Mouse (Mus musculus) urinary bladder, postnatal 10 days (tissue): ENCODE measurements around the gene Olfr972.
"Not testable (repeated sequence)": the region's sequence is repeated elsewhere in the genome, so short reads cannot be mapped to it uniquely, and the experiment has no call there.

ENCODE experiments used
- DNase-seq: peaks from one replicate; pipeline ENCODE4 v3.0.0; 2022; ENCODE audit warnings: low spot score

Gene Olfr972

DNA sequence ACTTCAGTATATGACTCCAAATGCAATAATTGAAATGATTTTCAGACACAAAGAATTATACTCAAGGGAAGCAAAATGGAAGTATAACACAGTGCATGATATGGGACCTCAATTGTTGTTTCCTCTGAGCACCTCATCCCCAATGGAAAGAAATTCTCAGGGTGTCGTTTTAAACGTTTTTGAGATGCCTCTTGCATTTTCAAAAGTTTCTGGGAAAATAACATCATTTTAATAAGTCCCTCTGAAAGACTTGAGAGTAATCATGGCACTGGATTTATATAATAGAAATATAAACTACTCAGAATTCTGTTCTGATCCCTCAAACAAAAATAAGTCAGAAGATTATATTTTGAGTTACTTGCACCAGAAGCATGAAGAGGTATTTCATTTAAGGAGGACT, at the start of gene Olfr972:
Olfr972 (plus strand) TSS at position 301 of the 400 bp plus-strand sequence.
- DNase-seq = no peak

DNA sequence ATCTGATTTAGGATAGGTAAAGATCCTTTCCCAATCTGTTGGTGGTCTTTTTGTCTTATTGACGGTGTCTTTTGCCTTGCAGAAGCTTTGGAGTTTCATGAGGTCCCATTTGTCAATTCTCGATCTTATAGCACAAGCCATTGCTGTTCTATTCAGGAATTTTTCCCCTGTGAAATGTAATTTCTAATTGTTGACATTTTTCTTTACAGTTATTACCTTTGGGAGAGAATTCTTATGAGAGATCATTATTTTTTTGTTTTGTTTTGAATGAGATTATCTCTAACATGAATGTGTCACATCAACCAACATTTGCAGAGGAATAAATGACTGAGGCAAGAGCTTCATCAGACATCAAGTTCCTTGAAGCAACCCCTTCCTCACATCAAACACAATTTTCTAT, 29.6 kb upstream of the Olfr972 start, which contains the start of gene Olfr971:
Olfr971 (plus strand) TSS at position 301 of the 400 bp plus-strand sequence.
- not testable (repeated sequence) for DNase-seq

DNA sequence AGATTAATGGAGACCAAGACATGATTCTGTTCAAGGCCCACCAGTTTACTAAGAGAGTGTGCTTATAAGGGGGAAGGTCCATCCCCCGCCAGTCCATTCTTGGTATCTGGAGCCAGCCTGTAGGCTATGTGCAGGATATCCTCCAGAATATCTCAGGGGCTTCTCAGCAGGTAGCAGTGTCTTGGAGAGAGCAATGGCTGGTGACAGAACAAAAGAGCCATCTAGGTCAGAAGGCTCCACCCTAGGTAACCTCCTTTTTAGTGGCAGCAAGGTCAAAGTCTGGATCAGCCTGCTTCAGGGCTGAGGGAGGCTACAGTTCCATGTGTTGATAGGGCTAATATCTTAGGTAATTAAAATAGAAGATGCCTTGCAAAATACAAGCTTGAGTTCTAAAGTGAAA, 5.8 kb downstream of the Olfr972 start:
- not testable (repeated sequence) for DNase-seq

DNA sequence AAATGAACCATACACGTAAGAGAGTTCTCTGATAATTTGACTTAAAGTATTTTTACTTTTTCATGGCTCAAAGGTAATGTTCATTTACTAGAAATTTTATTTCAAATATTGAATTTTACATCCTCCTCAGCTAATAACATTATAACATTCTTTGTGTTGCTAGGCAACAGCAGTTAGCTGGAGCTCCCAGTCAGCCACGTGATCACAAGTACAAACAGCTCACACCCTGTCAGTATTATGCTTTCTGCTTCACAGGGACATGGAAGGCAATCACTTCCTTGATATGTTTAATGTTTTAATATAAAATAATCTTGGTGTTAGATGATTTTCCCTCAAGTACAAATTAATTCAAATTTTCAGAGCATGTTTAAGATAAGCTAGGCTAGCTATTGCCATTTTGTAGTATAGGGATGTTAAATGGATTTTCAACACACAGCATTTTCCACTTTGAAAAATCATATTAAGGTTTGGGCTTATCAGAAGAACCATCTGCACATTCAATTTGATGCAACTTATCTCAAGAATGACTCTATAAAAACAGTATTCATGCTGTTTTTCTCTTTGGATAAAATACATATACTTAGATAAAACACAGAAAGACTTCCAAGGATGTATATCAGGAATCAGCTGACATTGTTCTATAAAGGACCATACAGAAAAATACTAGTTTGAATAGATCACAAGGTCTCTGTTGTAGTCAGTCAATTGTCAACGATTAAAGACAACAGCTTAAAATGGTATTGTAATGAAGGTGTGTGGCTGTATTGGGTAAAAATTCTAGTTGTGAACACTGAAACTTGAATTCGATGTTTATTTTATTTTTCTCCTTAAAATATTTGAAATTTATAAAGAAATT, 11.5 kb downstream of the Olfr972 start:
- DNase-seq = not testable (repeated sequence)

DNA sequence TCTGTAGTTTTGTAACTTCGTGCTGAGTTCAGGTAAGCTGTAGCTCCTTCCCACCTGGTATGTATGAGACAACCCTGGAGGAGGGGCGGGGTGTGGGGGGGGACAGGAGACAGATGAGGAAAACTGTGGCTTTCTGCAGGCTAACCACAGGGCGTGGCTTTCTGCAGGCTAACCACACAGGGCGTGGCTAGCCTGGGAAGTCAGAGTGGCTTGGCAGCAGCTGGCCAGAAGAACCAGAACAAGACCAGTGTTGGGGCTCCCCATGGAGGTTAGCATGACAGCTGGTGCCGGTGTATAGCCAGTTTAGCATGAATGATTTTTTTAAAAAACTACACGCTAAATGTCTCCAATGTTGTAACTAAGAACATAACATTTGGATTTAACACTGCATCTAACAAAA, 38.9 kb downstream of the Olfr972 start:
- DNase-seq = no peak

DNA sequence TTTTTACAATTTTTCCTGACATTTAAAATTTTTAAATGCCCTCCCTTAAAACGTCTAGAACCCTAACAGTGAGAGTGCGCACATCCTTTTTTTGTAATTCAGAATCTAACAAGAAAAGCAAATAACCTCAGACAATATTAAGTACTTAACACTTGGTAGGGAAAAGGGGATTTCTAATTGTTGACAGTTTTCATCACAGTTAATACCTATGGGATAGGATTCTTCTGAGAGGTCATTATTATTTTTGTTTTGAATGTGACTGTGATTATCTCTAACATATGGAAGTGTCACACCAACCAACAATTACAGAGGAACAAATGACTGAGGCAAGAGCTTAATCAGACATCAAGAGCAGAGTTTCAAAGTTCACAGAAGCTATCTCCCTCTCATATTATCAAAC, 40.8 kb downstream of the Olfr972 start, which contains the start of gene Olfr229:
Olfr229 (plus strand) TSS at position 301 of the 400 bp plus-strand sequence.
- DNase-seq = no peak

DNA sequence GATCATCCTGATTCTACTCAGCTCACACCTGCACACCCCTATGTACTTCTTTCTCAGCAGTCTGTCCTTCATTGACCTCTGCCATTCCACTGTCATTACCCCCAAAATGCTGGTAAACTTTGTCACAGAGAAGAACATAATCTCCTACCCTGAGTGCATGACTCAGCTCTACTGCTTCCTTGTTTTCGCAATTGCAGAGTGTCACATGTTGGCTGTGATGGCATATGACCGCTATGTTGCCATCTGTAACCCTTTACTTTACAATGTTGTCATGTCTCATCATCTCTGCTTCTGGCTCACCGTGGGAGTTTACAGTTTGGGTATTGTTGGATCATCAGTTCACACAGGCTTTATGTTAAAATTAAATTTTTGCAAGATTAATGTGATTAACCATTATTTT, 43.7 kb downstream of the Olfr972 start:
- no peak for DNase-seq
